Mouse (Mus musculus) embryonic fibroblast, embryonic 13.5 days (primary cell): ENCODE data around the gene Auts2.

ENCODE experiments used
- CTCF ChIP-seq: IDR thresholded peaks from 2 replicates; pipeline ENCODE4 v1.5.1; 2011; ENCODE audit warnings: mild to moderate bottlenecking, control low read depth, low read length, moderate library complexity, borderline replicate concordance; ENCODE audit not compliant: insufficient read depth
- POLR2A ChIP-seq: IDR thresholded peaks from 2 replicates; pipeline ENCODE4 v1.6.1; 2011; ENCODE audit warnings: low read depth, mild to moderate bottlenecking, control low read depth, low read length, moderate library complexity

- TF ChIP-seq CTCF: no peak
- TF ChIP-seq POLR2A: no peak
Measured at GRCm38 (mm10) chr5:131512617-131513016, 1030.5 kb downstream of the Auts2 start.
